Mouse (Mus musculus): ENCODE results near the gene Fxyd3. TPM values are rescaled to one million over a fixed set of nuclear protein-coding genes. Genes with fewer than 3 reads are reported as not detected.

Gene Fxyd3
- polyA plus RNA-seq, 1 experiment from 2014 or later = not detected

- Histone ChIP-seq H3K27ac (ENCODE audit: low read depth, low read length) (no peak overlapping the region), H3K4me1 (ENCODE audit: control insufficient read depth, insufficient read depth, low read length) (no peaks in the 10 kb centered on the region), H3K4me2 (ENCODE audit: low read depth, low read length) (no peak overlapping the region), H3K27me3 (ENCODE audit: control insufficient read depth, insufficient read depth, low read length) (peaks cover 9% of the 10 kb centered on the region; the same call in 1 of the 2 replicates), H3K9ac (replicated peaks; ENCODE audit: low read depth, low read length) (no peak overlapping the region), H3K4me3 (ENCODE audit: low read depth, low read length) (no peak overlapping the region), H3K9me3 (ENCODE audit: control insufficient read depth, low read length) (no peaks in the 10 kb centered on the region), H3K36me3 (ENCODE audit: control insufficient read depth, insufficient read depth, low read length) (no peaks in the 10 kb centered on the region)
- WGBS = 82% methylated on average over 4 of the region's 4 CpGs
- no peak for ATAC-seq (ENCODE audit: low read depth)
Observed at GRCm38 (mm10) chr7:31039011-31039410, 37.5 kb downstream of the Fxyd3 start.

GRCm38 (mm10) chr7:31037675-31038074, 38.8 kb downstream of the Fxyd3 start:
- H3K27me3 ChIP-seq (ENCODE audit: control insufficient read depth, insufficient read depth, low read length) = peaks cover 7% of the 10 kb centered on the region; the same call in 1 of the 2 replicates
- no peak overlapping the region for H3K9ac ChIP-seq (replicated peaks; ENCODE audit: low read depth, low read length)
- H3K36me3 ChIP-seq (ENCODE audit: control insufficient read depth, insufficient read depth, low read length) = no peaks in the 10 kb centered on the region
- WGBS = 68% methylated on average over 2 of the region's 2 CpGs
- H3K4me3 ChIP-seq (ENCODE audit: low read depth, low read length) = no peak overlapping the region
- H3K4me1 ChIP-seq (ENCODE audit: control insufficient read depth, insufficient read depth, low read length) = no peaks in the 10 kb centered on the region
- ATAC-seq (ENCODE audit: low read depth) = no peak
- H3K9me3 ChIP-seq (ENCODE audit: control insufficient read depth, low read length) = no peaks in the 10 kb centered on the region
- no peak overlapping the region for H3K27ac ChIP-seq (ENCODE audit: low read depth, low read length)
- H3K4me2 ChIP-seq (ENCODE audit: low read depth, low read length) = no peak overlapping the region

- H3K4me2 ChIP-seq (ENCODE audit: low read depth, low read length) = no peak overlapping the region
- WGBS = 87% methylated on average over 7 of the region's 7 CpGs
- H3K9me3 ChIP-seq (ENCODE audit: control insufficient read depth, low read length) = no peaks in the 10 kb centered on the region
- H3K36me3 ChIP-seq (ENCODE audit: control insufficient read depth, insufficient read depth, low read length) = no peaks in the 10 kb centered on the region
- H3K27ac ChIP-seq (ENCODE audit: low read depth, low read length) = no peak overlapping the region
- H3K9ac ChIP-seq (replicated peaks; ENCODE audit: low read depth, low read length) = no peak overlapping the region
- H3K4me3 ChIP-seq (ENCODE audit: low read depth, low read length) = no peak overlapping the region
- no peaks in the 10 kb centered on the region for H3K4me1 ChIP-seq (ENCODE audit: control insufficient read depth, insufficient read depth, low read length)
- ATAC-seq (ENCODE audit: low read depth) = no peak
- peaks cover 6% of the 10 kb centered on the region; the same call in 1 of the 2 replicates for H3K27me3 ChIP-seq (ENCODE audit: control insufficient read depth, insufficient read depth, low read length)
Observed at GRCm38 (mm10) chr7:31036917-31037316, 39.6 kb downstream of the Fxyd3 start.

- H3K9me3 ChIP-seq (ENCODE audit: control insufficient read depth, low read length) = no peaks in the 10 kb centered on the region
- no peaks in the 10 kb centered on the region for H3K27me3 ChIP-seq (ENCODE audit: control insufficient read depth, insufficient read depth, low read length)
- ATAC-seq (ENCODE audit: low read depth) = no peak
- WGBS = 78% methylated on average over 11 of the region's 11 CpGs
- no peak overlapping the region for H3K4me3 ChIP-seq (ENCODE audit: low read depth, low read length)
- no peaks in the 10 kb centered on the region for H3K4me1 ChIP-seq (ENCODE audit: control insufficient read depth, insufficient read depth, low read length)
- no peaks in the 10 kb centered on the region for H3K36me3 ChIP-seq (ENCODE audit: control insufficient read depth, insufficient read depth, low read length)
- H3K27ac ChIP-seq (ENCODE audit: low read depth, low read length) = no peak overlapping the region
- no peak overlapping the region for H3K9ac ChIP-seq (replicated peaks; ENCODE audit: low read depth, low read length)
- H3K4me2 ChIP-seq (ENCODE audit: low read depth, low read length) = no peak overlapping the region
Observed at GRCm38 (mm10) chr7:31035291-31035690, 41.2 kb downstream of the Fxyd3 start.

- 64% methylated on average over 11 of the region's 11 CpGs for WGBS
- H3K27me3 ChIP-seq (ENCODE audit: control insufficient read depth, insufficient read depth, low read length) = no peaks in the 10 kb centered on the region
- no peak for ATAC-seq (ENCODE audit: low read depth)
- H3K27ac ChIP-seq (ENCODE audit: low read depth, low read length) = no peak overlapping the region
- no peaks in the 10 kb centered on the region for H3K4me1 ChIP-seq (ENCODE audit: control insufficient read depth, insufficient read depth, low read length)
- no peak overlapping the region for H3K4me3 ChIP-seq (ENCODE audit: low read depth, low read length)
- no peaks in the 10 kb centered on the region for H3K36me3 ChIP-seq (ENCODE audit: control insufficient read depth, insufficient read depth, low read length)
- H3K9ac ChIP-seq (replicated peaks; ENCODE audit: low read depth, low read length) = no peak overlapping the region
- H3K4me2 ChIP-seq (ENCODE audit: low read depth, low read length) = no peak overlapping the region
- H3K9me3 ChIP-seq (ENCODE audit: control insufficient read depth, low read length) = no peaks in the 10 kb centered on the region
Observed at GRCm38 (mm10) chr7:31034789-31035188, 41.7 kb downstream of the Fxyd3 start.

- no peak overlapping the region for H3K9ac ChIP-seq (replicated peaks; ENCODE audit: low read depth, low read length)
- H3K4me2 ChIP-seq (ENCODE audit: low read depth, low read length) = no peak overlapping the region
- H3K4me3 ChIP-seq (ENCODE audit: low read depth, low read length) = no peak overlapping the region
- H3K36me3 ChIP-seq (ENCODE audit: control insufficient read depth, insufficient read depth, low read length) = no peaks in the 10 kb centered on the region
- H3K27ac ChIP-seq (ENCODE audit: low read depth, low read length) = no peak overlapping the region
- no peaks in the 10 kb centered on the region for H3K9me3 ChIP-seq (ENCODE audit: control insufficient read depth, low read length)
- ATAC-seq (ENCODE audit: low read depth) = no peak
- WGBS = 74% methylated on average over 9 of the region's 9 CpGs
- no peaks in the 10 kb centered on the region for H3K4me1 ChIP-seq (ENCODE audit: control insufficient read depth, insufficient read depth, low read length)
- H3K27me3 ChIP-seq (ENCODE audit: control insufficient read depth, insufficient read depth, low read length) = no peaks in the 10 kb centered on the region
Observed at GRCm38 (mm10) chr7:31033409-31034165, 42.9 kb downstream of the Fxyd3 start.

GRCm38 (mm10) chr7:31031731-31032130, 44.8 kb downstream of the Fxyd3 start:
- Histone ChIP-seq H3K4me2 (ENCODE audit: low read depth, low read length) (no peak overlapping the region), H3K9ac (replicated peaks; ENCODE audit: low read depth, low read length) (no peak overlapping the region), H3K9me3 (ENCODE audit: control insufficient read depth, low read length) (no peaks in the 10 kb centered on the region), H3K4me1 (ENCODE audit: control insufficient read depth, insufficient read depth, low read length) (no peaks in the 10 kb centered on the region), H3K4me3 (ENCODE audit: low read depth, low read length) (no peak overlapping the region), H3K27ac (ENCODE audit: low read depth, low read length) (no peak overlapping the region), H3K36me3 (ENCODE audit: control insufficient read depth, insufficient read depth, low read length) (no peaks in the 10 kb centered on the region), H3K27me3 (ENCODE audit: control insufficient read depth, insufficient read depth, low read length) (no peaks in the 10 kb centered on the region)
- ATAC-seq (ENCODE audit: low read depth) = no peak
- WGBS = 89% methylated on average over 7 of the region's 7 CpGs

GRCm38 (mm10) chr7:31030717-31031116, 45.8 kb downstream of the Fxyd3 start:
- Histone ChIP-seq H3K36me3 (ENCODE audit: control insufficient read depth, insufficient read depth, low read length) (no peaks in the 10 kb centered on the region), H3K4me2 (ENCODE audit: low read depth, low read length) (no peak overlapping the region), H3K4me3 (ENCODE audit: low read depth, low read length) (no peak overlapping the region), H3K27ac (ENCODE audit: low read depth, low read length) (no peak overlapping the region), H3K9ac (replicated peaks; ENCODE audit: low read depth, low read length) (no peak overlapping the region), H3K27me3 (ENCODE audit: control insufficient read depth, insufficient read depth, low read length) (no peaks in the 10 kb centered on the region), H3K9me3 (ENCODE audit: control insufficient read depth, low read length) (no peaks in the 10 kb centered on the region), H3K4me1 (ENCODE audit: control insufficient read depth, insufficient read depth, low read length) (no peaks in the 10 kb centered on the region)
- ATAC-seq (ENCODE audit: low read depth) = no peak
- 81% methylated on average over 2 of the region's 2 CpGs for WGBS

GRCm38 (mm10) chr7:31028609-31029008, 47.9 kb downstream of the Fxyd3 start:
- no peak overlapping the region for H3K27ac ChIP-seq (ENCODE audit: low read depth, low read length)
- H3K36me3 ChIP-seq (ENCODE audit: control insufficient read depth, insufficient read depth, low read length) = no peaks in the 10 kb centered on the region
- H3K4me2 ChIP-seq (ENCODE audit: low read depth, low read length) = no peak overlapping the region
- H3K27me3 ChIP-seq (ENCODE audit: control insufficient read depth, insufficient read depth, low read length) = no peaks in the 10 kb centered on the region
- WGBS = 81% methylated on average over 8 of the region's 8 CpGs
- H3K4me1 ChIP-seq (ENCODE audit: control insufficient read depth, insufficient read depth, low read length) = no peaks in the 10 kb centered on the region
- H3K9ac ChIP-seq (replicated peaks; ENCODE audit: low read depth, low read length) = no peak overlapping the region
- no peak overlapping the region for H3K4me3 ChIP-seq (ENCODE audit: low read depth, low read length)
- no peak for ATAC-seq (ENCODE audit: low read depth)
- H3K9me3 ChIP-seq (ENCODE audit: control insufficient read depth, low read length) = no peaks in the 10 kb centered on the region

Measured in neural tube, embryonic 14.5 days (tissue).